Mouse (Mus musculus): Measurements from ENCODE around the gene Arhgef17.
A peak's percentile ranks its signal among the peaks of the same experiment; 100 is the strongest.
"Not testable (repeated sequence)": the region's sequence is repeated elsewhere in the genome, so short reads cannot be mapped to it uniquely, and the experiment has no call there.

The Arhgef17 gene

DNA sequence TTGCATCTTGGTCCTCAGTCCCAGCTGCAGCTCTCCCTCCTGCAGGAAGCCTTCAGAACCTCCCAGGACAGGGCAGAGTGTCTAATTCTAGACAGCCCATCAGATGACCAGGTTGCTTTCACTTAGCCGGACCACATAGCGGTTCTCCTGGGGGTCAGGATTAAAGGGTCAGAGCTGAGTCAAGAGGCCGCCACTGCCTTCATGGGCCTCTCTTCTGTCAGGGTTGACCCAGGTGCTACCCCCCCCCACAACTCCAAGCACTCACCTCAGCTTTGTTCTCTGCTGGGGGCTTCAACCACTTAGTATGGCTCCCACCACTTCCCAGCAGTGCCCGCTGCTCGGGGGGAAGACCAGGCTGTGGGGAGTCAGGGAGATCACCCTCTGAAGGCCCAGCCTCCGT, 84.8 kb downstream of the Arhgef17 start:
- no peak for DNase-seq (ENCODE audit: low read depth, low spot score)

DNA sequence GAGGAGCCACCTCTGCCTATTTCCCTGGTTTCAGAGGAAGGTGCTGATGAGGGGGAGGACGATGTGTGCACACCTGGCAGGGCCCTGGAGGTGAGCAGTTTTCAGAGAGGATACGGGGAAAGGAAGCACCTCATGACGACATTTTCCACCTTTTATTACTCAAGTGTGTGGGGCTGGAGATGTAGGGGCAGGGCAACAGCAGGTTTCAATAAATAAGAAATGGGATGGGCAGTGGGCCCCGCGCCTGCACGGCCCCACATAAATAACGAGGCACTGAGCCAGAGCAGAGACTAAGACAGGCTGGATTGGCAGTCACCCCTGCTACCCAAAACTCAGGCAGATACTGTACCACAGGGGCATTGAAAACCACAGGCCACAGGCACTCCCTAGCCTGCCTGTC, 85.9 kb downstream of the Arhgef17 start:
- DNase-seq (ENCODE audit: low read depth, low spot score): not testable (repeated sequence)

DNA sequence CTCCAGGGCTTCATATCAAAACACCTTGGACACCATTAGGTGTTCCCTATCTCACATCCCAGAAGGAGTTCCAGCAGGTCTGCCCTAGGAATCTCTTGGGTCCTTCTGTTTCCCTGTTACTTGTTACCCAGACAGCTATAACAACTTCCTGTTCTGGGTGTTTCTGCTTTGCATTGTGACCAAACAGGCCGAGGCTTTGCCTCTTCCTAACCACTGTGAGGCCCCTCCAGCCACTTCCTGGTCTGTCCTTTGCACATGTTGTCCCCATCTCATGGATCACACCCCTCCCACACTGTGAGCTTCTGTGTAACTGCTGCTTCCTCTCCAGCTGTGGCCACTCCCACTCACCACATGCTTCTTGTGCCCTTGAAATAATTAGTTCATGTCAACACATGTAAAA, 86.5 kb downstream of the Arhgef17 start:
- DNase-seq (ENCODE audit: low read depth, low spot score): no peak

DNA sequence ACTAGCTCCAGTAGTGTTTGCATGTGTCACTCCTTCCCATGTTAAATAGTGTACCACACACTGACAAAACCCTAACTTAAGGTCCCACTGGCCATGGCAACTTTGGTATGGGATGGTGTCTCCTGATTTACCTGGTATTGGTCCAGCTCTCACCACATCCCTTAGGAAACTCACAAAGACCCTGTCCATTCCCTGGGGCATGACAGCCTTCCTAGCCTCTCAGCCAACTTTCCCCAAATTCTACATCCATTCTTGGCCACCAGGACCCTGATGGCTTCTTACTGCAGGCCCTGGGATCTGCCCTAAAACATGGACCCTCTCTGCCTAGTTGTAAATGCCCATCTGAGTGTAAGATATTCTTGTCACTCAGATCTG, 86.9 kb downstream of the Arhgef17 start:
- no peak for DNase-seq (ENCODE audit: low read depth, low spot score)

DNA sequence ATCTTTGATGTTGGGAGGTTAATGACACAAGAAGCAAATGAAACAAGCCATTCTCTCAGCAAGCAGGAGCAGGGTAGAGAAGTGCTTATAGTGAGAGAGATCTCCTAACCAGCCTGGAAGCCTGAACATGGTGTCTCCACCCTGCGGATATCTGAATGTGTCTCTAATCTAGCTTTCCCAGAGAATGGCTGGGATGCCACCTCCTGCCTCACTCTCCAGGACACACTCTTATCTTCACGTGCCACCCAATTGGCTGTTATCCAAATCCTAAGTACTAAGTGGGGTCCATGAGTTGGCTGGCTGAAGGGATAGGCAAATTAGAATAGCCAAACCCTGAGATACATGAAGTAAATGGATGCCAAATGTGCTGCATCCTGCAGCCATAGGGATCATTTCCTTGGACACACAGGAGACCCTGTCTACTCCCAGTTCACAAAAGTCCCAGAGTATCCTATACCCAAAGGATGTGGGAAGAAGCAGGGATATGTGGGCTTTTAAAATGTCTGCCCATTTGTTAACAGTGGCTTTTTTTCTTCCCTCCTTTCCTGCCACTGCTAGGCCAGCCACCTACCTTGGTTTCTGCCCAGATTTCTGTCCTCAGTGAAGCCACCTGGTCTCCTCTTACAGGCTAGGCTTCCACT, 87.4 kb downstream of the Arhgef17 start:
- DNase-seq (ENCODE audit: low read depth, low spot score): no peak

DNA sequence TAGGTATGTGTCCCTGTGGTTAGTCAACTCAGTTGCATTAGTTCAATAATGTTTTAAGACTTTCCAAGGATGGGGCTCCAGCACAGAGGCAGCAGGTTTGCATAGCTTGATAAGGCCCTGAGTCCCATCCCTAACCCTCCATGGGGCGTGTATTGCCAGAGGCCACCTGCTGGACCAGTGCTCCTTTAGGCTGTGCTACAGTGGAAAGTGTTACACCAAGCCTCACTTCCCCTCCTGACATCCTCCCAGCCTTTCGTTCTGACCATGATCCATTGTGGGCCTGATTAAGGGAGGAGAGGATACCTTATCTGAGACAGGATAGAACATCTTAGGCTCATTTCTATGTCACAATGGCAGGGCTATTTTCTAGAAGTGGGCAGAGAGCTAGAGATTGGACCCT, 88.0 kb downstream of the Arhgef17 start:
- DNase-seq (ENCODE audit: low read depth, low spot score): no peak

DNA sequence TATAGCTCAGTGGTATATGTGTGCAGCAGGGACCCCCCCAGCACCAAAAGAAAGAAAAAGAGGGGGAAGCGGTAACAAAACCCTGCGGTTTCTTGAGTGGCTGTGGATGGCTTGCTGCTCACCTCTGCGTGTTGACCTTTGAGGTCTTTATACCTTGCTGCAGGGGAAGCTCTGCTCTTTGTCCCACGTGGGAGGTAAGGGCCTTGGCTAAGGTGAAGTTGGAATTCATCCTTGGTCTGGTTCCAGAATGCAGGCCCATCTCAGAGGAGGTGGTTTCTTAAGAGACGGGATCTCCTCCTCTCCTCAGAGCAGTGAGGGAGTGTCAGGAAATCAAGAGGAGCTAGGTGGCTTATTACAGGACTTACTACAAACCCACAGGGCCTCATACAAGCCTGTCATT, 89.7 kb downstream of the Arhgef17 start:
- DNase-seq (ENCODE audit: low read depth, low spot score): no peak

DNA sequence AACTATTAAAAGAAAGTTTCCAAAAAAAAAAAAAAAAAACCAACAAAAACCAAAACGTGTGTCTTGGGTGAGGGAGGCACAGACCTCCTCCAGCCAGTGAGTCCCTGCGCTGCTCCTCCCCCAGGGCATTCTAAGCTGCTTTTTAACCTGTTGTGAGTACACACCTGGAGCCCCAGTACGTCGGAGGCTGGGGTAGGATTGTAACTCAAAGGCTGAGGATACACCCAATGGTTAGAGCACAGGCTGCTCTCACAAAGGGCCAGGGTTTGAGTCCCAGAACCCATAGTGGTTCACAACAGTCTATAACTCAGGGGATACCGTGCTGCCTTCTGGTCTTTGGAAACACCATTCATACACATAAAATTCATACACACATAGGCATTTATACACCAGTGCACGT, 90.3 kb downstream of the Arhgef17 start:
- DNase-seq (ENCODE audit: low read depth, low spot score): no peak

DNA sequence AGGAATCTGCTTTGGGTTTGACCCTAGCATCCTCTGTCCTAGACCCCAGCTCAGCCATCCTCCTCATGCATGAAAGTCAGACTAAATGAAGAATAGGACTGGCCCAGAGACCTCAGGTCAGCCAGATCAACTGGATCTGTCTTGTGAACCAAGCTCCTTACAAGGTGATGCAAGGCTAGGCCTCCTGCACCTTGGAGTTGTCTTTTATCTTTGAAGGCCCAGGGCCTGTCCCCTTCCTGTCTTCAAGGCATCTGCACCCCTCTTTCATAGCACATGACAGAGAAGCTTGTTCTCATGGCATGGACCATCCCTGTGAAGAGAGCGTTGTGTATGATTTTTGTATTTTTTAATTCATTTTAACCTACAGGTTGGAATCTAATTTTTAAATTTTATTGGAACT, 91.0 kb downstream of the Arhgef17 start:
- no peak for DNase-seq (ENCODE audit: low read depth, low spot score)

DNA sequence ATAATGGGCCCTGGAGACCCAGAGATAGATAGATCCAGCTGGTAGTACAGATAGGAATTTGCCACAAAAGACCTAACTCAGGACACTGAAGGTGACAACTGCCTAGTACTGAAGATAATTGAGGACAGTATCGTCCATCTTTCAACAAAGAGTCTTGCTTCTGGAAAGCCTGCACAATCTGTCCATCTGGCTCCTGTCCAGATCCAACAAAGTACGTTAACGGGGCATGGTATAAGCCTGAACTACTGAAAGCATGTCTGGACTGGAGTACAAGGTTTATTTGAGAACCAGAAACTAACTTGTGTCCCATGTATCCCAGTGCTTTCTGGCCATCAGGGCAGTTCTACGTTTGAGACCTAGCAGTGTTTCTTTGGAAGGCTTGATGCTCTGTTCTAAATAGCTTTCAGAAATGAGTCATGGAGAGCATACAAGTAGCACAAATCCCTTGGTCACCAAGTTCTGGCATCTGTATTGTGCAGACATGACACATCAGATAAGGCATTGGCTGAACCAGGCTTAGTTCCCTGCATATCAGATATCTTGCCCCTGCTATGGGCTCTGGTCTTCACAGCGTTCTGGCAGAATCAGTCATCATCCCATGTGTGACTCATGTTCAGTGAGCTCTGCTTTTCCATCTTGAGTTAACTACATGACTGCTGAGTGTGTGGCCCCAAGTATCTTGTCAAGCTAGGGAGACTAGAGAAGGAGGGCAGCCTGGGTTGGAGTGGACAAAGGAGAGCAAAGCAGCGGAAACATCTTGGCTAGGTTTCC, 92.1 kb downstream of the Arhgef17 start:
- peak; percentile 88 for DNase-seq (ENCODE audit: low read depth, low spot score)

DNA sequence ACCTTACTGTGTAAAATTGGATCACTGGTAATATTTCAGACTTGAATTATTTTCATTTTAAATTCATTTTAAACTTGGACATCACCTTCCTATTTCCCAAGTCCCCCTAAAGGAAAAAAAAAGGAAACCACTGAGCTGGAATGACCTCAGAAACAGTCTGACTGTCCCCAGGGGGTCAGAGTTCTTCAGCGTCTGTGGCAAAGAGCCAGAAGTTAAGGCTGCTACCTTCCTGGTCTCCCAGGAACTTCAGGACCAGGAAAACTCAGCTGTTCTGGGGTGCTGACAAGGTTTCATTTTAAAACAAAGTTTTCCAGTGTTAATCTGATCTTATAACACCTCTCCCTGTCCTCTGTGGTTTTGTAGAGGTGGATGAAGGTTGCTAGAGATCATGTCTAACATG, 94.2 kb downstream of the Arhgef17 start:
- no peak for DNase-seq (ENCODE audit: low read depth, low spot score)

DNA sequence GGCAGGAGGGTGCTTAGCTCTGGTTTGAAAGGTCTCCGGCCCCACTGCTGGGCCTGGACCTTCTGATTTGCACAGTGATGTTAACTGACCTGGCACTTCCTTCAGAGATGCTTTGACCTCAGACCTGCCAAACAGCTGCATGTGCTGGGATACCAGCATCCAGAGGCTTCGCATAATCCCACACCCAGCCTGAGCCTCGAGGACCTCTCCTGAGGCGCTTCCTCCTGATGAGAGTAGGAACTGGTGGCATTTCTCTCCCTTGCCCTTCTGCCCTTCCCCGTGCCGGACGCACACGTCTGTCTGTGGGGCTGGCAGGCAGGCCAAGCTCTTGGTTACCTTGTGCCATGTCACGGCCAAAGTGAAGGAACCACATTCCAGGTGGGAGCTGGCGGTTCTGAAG, 95.2 kb downstream of the Arhgef17 start:
- DNase-seq (ENCODE audit: low read depth, low spot score): no peak

DNA sequence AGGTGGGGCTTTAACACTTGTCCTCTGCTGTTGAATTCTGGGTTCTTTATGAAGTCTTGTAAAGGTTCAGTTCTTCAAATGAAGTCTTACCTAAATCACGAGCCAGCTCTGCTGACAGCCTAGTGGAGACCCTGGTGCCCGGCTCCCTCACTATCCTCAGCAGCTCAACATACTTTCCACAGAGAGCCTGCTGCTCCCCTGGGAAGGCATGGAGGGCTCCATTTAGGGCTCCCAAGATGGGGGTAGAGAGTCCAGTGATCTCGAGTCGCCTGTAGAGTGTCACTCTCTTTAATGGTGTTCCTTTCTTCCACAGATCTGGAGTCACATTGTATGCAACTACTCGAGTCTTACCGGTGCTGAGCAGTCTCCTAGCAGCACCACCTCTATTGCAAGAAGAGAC, 96.2 kb downstream of the Arhgef17 start:
- DNase-seq (ENCODE audit: low read depth, low spot score): no peak

DNA sequence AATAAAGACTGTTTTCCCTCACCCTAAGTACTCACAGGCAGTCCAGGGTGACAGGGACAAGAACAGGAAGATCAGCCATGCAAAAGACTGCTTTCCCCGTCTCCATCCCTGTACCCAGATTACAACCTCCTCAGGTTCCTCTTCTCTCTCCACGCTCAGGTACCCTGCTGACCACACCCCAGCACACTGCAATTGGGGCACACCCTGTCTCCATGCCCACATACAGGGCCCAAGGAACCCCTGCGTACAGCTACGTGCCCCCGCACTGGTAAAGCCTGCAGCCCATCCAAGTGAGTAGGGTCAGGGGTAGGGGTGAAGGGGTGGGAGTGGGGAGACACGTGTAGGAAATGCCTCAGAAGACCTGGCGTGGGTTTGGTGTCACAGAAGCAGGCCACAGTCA, 96.7 kb downstream of the Arhgef17 start:
- DNase-seq (ENCODE audit: low read depth, low spot score): no peak

DNA sequence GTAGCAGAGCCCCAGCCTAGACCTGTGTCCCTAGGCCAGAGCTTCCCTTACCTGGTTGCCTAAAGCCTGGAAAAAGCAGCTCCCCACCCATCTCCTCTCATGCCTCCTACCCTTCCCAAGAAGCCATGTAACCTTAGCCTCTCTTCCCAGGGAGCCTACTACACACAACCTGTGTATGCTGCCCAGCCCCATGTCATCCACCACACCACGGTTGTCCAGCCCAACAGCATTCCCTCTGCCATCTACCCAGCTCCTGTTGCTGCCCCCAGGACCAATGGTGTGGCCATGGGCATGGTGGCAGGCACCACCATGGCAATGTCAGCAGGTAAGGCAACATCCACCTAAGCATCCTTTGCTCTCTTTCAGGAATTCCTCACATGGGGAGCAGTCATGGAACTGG, 98.0 kb downstream of the Arhgef17 start:
- no peak for DNase-seq (ENCODE audit: low read depth, low spot score)

DNA sequence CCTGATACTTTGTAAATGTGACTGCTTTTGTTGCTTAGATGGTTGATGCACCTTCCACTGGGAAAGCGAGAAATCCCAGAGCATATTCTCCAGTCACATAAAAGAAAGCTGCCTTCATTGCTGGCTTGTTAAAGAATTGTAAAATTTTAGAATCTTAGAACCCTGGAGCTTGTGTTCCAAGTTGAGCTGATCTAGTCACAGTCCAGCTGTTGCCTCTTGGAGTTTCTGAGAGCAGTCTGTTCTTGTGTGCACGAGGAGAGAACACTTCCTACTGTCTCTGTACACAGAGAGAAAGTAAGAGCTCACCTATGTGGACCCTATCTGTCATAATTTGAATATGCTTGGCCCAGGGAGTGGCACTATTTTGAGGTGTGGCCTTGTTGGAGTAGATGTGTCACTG, 103.4 kb downstream of the Arhgef17 start:
- no peak for DNase-seq (ENCODE audit: low read depth, low spot score)

DNA sequence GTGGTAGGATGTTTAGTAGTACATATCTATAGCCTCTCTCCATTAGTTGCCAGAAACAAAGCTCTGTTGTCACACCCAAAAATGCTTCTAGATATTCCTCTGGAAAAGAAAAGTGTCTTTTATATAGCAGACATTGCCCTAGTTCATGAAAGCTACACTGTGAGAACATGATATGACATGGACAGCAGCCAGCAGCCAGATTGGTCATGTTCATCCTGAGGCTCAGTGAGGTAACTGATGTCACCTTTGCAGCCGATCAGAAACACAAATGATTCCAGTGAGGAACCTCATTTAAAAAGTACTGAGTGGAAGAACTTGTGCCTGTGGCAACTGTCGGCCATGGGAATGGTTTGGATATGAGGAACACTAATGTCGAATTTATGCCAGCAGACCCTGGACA, 107.2 kb downstream of the Arhgef17 start:
- DNase-seq (ENCODE audit: low read depth, low spot score): no peak
